Mouse (Mus musculus): ENCODE data around the gene Etnk2.

DNA sequence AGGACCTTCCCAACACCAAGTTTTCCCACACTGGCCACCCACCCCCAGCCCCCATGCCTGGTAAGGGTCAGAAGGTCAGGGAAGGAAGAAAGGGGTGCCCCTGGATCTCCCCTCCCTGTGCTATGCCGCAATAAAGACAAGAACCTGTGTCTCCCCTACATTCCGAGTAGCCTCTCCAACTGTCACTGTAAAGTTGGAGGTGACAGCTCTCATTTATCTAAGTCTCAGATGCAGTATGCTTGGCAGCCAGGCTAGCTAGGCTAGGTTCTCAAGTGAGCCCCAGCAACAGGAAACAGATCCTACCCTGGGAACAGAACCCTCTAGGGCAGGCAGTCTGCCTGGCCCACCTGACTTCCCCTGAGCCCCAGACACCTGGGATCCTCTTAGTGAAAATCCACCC lies 57.7 kb downstream of the Etnk2 start:
- TF ChIP-seq CTCF (conservative IDR thresholded peaks at IDR 0.05; ENCODE audit: insufficient read depth, insufficient read length, low read depth, low read length) (no peak), POLR2A (IDR thresholded peaks at IDR 0.05; ENCODE audit: low read depth, low read length) (no peak)

All from kidney, adult 2 months (tissue).